Mouse (Mus musculus): Measurements from ENCODE around the gene Snx19.

Gene Snx19

DNA sequence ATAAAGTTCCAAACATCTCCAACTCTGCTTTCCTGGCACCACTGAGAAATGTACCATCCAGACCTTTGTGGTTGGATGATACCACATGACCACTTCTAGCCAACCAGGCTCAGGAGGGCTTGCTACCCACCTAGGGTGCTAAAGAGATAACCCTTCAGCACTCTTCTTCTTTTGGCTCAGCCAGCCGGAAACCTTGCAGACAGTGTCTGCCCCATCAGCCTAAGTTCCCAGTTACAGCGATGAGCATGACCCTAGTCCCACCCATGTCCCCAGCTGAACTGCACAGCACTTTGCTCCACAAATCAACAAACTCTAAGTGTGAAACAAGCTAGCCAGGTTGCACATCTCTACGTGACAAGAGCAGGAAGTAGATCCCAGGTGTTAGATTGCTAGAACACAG lies 57.3 kb downstream of the Snx19 start:
- no peak for DNase-seq (ENCODE audit: extremely low spot score)

DNA sequence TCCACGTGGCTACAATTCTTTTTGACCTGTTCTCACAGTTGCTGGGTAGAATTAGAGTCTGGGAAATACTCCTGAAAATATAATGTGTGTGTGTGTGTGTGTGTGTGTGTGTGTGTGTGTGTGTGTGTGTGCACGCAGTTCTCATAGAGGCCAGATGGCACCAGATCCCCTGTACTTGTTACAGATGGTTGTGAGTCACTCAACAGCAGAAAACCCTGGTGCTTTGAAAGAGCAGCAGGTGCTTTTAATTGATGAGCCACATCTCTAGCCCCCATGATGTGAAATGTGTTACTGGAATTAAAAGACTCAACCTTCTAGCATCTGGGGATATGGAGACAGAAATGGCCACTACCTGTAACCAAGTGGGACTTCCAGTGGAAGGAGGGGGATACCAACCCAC lies 58.3 kb downstream of the Snx19 start:
- DNase-seq (ENCODE audit: extremely low spot score): no peak

DNA sequence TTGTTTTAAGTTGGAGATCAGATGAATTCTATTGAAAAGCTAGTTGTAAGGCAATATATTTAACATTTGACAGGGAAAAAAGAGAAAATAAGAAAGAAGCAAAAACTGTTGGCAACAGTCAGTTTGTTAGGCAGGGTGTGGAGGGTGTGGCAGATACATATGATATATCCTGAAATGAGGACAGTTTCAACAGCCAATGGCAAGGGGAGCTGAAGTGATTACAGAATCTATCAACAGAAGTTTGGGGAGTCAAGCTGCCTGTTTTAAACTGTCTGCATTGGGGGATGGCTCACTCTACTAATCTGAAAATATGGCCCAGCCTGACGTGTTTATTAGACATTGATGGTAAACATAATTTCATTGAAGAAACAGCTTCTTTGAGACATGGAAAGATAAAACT lies 61.5 kb downstream of the Snx19 start:
- no peak for DNase-seq (ENCODE audit: extremely low spot score)

DNA sequence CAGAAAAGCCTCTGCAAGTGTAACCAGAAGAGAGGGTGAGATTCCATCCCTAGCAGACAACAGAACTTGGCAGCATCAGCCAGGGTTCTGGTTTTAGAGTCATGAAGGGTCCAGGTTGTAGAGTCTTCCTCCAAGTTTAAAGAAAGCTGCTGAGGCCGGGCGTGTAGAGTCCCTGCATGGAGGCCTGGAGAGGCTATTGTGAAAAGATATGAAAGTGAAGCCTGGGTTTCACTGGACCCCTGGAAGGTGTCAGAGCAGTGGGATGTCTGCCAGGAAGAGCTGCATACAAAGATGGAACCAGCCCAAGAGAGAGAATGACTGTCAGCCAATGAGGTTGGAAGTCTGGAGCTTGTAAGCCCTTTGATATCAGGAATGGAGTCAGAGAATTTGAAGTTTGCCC lies 67.5 kb downstream of the Snx19 start:
- no peak for DNase-seq (ENCODE audit: extremely low spot score)

DNA sequence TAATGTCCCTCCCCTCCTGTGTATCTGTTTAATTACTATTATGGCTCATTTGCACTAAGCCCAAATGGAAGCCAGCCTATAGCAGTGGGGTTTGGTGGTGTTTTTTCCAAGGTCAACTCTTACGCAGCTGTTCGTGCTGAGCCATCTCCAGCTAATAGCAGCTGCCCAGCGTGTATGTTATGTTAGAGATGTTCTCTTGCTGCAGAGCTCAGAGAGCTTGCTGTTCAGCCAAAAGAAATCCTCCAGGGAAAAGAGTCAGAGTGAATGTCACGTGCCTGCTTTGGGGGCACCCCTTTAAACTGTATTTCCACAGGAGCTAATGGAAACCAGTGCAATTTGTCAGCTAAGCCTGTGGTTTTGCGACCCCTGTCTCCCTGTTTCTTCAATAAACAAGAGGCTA lies 82.1 kb downstream of the Snx19 start:
- no peak for DNase-seq (ENCODE audit: extremely low spot score)

DNA sequence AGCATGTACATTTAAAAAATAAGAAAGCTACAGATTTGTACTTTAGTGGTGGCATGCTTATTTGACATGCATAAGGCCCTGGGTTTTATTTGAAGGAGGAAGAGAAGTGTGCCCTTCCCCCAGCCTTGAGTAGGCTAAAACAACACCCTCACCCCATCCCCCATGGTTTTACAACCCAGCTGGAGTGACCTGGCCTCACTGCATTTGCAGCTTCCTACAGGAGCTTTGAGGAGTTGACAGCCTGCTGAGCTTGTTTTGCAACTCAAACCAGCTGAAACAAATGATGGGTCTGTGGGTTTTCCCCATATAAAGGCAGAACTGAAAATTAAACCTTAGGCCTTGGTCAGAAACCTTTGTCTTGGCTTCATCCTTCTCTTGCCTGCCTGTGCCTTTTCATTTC lies 89.0 kb downstream of the Snx19 start:
- peak; percentile 19 for DNase-seq (ENCODE audit: extremely low spot score)

Data from embryo, embryonic 9.5 days (tissue).